Mouse (Mus musculus) natural killer cell, adult 2 months (primary cell): ENCODE measurements around the gene Fndc9.

Experiments
- DNase-seq, 2 experiments: peaks; one replicate each; pipeline ENCODE4 v3.0.0; 2022; ENCODE audit warnings: low spot score in 2 of 2

Fndc9 gene

DNA sequence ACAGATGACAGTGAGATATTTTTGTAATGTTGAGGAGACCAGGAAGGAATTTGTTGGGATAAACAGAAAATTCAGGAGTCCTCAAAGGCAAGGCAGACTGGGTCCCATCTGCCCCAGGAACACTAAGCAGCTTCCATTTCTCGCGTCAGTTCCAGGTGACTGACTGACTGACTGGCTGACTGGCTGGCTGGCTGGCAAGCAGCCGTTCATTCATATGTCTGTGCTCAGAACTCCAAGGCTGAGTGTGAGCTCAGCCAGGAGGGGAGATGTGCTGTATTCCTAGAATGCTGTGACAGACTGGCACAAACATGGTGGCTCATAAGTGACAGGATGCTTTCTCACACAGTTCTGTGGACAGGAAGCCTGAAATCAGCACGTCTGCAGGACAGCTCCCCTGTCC lies 1.4 kb upstream of the Fndc9 start:
- no peak for DNase-seq

DNA sequence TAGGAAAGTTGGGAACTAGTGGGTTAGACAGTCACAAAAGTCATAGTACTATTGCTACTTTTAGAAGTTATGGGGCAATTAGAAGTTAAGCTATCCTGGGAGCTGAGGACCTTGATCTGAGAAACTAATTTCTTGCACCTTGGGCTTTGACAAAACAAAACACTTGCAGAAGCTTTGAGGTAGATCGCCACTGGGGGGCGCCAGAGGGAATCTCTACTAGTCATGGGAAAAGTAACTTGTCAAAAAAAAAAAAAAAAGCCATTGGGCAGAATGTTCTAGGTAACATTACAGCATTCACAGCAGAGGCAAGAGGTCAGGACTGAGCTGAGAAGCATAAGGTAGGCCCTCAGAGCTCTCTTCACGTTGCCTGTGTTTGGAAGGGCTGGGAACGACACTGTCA lies 1.6 kb downstream of the Fndc9 start:
- peak; percentile 53 to 76 for DNase-seq

DNA sequence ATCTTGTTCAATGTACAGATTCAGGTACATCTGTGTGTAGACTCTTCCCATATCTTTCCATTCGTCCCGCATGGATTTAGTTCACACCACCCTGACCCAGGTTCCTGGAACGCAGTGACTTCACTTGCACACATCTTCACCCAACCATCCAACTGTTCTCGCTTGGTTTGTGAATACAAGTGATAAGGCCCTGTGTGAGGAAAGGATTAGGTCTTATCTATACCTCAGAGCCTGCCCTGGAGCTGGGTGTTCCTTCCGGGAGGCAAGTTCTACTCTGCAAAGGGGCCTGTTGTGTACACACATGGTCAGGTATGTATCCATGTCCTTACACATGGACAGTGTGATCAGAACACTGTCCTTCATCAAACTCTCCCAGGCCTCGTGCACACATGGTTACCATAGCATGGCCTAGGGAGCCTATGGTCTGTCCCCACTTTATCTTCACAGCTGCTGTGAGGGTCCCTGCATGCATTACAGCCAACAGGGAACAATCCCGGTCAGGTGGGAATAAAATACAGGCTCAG lies 5.9 kb downstream of the Fndc9 start:
- DNase-seq, result no peak

DNA sequence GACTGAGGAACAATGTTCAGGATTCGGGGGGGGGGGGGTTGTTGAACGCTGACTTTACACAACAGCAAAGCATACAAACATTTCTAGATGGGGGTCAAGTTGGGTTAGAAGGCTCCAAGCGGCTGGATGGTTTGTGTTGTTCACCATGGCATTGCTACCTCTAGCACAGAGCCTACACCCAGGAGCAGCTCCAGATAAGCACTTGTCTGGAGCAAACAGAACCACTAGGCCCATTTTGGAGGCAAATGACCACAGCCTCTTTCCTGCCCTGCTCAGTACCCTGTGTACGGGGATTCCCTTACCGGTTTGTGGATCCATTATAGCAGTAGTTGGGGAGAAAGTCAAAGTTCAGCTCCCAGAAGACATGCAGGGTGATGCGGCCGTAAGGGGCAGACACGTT lies 6.7 kb downstream of the Fndc9 start:
- no peak for DNase-seq

DNA sequence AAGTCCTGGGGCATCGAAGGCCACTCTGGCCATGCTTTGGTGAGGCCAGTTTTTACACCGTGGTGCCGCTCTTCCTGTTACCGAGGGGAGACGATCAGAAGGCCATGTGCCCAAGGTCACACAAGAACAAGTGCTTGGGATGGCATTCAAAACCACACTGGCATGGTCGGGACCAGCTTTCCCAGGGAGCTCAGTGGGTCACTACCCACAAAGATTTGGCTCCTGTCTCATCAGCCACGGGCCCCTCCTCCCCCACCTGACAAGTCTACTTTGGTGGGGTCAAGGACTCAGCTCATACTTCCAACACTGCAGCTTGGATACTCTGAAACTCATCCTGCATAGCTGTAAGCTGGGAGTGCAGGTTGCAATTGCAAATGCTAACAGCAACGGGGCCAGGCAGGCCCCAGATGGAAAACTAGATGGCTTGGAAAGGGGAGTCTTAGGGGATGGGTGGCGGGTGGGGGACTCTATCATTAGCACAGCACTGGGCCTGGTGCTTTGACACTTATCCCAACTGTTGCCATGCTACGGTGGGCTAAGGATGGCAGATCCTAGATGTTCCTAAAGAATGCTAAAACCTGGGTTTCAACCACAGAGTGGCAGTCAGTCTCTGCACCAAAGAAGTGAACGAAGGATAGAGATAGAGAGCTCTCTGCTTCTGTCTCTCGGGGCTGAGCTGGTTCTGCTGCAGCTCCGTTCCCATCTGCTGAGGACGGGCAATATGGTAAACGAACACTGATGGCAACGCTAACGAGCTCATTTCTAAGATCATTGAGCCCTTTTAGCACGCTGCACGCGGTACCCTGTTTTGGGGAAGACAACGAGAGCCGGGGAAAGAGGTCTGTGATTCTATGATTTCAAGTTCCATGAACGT lies 9.6 kb downstream of the Fndc9 start:
- DNase-seq, result no peak

DNA sequence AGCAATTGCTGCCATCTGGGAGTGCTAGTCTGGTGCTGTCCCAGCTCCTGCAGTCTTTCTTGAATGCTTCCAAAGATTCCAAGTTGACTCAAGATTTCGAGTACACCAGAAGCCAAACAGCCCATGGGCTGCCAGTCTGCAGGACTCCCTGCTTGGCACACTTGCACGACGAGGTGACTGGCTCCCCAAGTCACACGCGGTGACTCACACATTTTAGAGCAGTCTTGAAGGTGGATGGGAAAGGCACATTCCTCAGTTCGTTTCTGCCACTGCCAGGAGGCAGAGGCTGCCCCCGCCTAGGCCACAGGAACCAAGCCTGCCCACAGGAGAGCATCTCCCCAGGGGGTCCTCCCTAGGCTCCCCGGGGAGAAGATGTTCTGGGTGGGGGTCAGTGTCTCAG lies 10.6 kb downstream of the Fndc9 start:
- no peak for DNase-seq

DNA sequence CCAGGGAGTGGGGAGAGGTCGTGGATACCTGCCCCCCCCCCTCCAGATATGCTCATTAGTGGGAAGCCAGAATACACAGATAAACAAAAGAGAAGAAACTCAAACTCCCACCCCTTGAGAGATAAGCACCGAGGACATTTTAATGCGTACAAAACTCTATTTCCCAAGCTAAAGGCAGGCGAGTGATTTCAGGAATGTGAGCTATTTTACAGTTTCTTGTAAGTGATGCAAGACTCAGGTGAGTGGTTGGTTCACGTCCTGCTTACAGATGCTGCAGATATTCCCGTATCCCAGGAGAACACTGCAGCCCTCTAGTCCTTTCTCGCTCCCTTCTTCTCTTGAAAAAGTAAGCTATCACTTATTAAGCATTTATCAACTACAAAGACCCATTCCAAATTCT lies 11.1 kb downstream of the Fndc9 start:
- DNase-seq, result no peak

DNA sequence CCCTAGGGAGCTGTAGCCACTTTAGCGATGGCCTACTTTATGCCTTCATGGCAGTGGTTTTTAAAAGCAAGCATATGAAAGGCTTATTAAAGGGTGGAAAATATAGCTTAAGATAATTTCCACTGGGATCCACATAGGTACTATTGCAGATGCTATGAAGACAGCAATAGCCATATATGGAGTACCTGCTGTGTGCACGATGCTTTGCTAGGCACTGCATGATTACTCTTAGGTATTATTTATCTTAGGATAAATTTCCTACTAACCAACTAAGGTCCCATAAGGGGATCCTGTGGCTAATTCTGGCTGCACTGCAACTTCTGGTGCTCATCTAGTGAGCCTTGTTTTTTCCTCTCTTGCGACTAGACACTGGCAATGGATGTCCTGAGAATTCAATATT lies 13.0 kb downstream of the Fndc9 start:
- no peak for DNase-seq

DNA sequence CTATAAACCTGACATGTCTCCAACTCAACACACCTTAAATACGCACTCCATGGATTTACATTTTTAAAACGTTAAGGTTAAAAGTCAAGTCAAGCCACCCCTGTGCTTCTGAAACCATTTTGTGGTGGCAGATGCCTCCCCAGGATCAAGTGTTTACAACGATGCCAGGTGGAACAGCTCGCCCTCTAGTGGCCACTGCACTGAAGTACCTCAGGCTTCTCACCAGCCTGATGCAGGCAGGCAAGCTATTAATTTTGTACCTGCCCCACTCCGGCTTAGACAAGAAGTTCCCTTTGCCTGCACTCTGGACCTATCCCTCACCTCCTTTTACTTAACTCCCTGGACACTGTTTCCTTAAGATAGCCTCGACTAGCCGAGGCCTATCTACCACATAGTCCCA lies 16.7 kb downstream of the Fndc9 start:
- peak; percentile 49 to 67 for DNase-seq

DNA sequence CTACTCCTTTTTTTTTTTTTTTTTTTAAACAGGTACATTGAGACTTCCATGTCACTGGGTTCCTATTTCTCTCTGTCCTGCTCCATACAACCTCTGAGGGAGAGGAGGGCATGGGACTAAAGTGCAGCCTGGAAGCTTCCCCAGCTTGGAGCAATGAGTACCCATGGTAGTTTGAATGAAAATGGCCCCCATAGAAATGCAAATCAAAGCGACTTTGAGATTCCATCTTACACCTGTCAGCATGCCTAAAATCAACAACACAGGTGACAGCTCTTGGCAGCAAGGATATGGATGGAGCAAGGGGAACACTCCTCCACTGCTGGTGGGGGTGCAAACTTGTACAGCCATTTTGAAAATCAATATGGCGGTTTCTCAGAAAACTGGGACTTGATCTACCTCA lies 20.0 kb downstream of the Fndc9 start:
- no peak for DNase-seq

DNA sequence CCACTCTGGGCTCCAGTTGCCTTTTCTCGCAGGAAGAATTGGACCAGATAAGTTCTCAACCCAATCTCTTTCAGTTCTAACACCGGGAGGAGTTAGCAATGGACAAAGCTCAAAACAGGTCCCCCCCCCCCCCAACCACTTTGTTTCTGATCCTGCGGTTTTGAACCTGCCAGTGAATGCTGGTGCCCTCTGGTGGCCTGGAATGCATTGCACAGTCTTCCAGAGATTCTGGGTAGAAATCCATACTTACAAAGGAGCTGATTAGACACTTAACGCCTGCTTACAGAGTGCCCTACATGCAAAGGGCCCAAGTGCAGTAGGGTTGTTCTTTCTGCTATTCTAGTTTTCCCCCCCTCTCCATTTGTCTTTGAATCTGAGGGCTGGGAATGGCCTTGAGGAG lies 22.9 kb downstream of the Fndc9 start:
- DNase-seq, result no peak

DNA sequence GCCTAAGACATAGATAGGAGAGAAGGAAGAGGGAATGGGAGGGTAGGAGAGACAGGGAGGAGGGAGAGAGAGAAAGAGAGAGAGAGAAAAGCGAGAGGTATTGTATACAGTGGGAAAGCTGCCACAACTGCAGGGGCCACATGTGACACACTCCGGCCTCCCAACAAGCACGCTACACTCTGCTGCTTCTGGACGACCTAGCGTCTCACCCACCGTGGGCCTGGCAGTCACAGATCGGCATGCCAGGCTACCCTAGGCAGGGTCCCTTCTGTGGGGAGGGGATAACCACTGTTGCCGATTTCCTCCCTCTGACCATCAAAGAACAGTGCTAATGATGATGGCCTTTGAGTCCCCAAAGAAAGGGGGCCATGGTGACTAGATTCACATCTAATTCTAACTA lies 23.4 kb downstream of the Fndc9 start:
- no peak for DNase-seq

DNA sequence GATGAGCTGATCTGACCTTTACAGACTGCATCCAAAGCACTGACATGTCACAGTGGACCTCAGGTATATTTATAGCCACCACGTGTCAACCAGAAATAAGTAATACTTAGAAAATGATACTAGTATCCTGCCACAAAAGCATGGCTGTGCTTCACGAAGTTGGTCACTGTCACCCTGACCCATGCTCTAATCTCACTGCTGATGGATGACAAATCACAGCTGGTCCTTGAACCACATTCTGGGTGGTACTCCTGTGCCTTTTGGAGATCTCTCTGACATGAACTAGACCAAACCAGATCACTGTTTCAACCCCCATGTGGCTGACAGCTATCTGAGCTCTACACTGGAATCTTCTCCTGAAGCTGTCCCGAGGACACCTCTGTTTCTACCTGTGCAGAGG lies 27.5 kb downstream of the Fndc9 start:
- no peak for DNase-seq

DNA sequence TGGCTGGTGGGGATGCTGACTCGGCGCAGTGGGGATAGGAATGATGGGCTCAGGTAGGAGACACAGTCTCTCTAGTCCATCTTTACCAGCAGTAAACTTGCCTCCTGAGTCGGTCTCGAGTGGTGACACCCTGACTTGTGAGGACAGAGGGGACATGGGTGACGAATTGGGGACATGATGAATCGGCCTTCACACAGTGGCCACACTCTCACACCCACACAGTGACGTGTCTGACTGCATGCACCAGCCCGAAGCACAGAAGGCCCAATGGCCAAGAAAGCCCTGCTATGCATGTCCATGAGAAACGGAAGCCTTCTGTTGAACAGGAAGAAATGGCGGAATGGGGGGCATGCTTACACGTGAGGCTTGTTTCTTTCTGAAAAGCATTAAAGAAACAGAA lies 28.0 kb downstream of the Fndc9 start:
- DNase-seq, result peak in 1 of 2 experiments; percentile 50

DNA sequence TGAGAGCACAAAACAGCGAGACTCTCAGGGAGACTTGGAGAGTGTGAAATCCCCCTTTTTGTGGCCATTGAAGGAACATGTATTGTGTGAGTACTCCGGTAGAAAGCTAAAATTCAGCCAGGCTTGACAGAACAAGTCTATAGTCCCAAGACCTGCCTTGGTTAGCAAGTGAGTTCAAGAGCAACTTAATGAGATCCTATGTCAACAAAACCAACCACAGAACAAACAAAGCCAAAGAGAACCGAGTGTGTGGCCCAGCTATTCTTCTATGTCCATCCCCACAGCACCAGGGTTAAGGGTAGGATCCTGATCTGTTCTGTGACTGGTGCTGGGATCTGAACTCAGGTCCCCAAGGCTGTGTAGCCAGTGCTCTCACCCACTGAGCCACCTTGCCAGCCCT lies 29.3 kb downstream of the Fndc9 start:
- DNase-seq, result no peak

DNA sequence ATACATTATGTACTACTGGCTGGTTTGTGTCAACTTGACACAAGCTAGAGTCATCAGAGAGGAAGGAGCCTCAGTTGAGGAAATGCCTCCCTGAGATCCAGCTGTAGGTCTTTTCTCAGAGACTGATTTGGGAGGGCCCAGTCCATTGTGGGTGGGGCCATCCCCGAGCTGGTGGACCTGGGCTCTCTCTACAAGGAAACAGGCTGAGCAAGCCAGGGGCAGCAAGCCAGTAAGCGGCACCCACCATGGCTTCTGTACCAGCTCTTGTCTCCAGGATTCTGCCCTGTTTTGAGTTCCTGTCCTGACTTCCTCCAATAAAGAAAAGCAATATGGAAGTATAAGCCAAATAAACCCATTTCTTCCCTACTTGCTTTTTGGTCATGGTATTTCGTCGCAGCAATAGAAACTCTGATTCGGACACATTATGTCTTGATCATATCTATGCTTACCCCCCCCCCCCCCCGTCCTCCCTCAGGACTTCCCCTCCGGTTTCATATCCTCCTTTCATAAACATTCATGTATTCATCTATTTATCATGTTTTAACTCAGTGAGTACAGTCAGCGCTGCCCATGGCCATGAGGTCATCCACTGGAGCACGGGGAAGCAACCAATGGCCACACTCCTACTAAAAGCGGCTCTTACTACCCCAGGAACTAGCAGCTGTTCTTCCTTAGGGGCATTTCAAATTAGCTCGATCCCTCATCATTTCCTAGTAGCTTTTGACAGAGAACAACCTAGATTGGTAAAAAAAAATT lies 29.9 kb downstream of the Fndc9 start:
- peak in 1 of 2 experiments; percentile 49 for DNase-seq

DNA sequence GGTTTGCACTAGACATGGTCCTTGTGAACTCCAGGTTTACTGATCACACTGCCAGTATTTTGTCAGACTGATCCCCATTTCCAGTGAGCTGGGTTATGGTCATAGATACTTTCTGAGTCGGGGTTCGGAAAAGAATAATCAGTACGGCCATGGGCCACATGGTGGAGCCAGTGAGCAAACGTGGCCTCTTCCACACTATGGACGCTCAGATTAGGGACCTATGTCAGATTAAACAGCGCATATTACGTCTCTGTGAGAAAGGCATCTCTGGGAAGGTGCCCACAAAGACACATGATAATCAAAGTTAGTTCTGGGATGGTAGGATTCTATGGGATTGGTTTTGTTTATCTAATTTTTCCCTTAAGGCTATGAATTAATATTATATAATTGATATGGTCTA lies 33.7 kb downstream of the Fndc9 start:
- DNase-seq, result peak in 1 of 2 experiments; percentile 55

DNA sequence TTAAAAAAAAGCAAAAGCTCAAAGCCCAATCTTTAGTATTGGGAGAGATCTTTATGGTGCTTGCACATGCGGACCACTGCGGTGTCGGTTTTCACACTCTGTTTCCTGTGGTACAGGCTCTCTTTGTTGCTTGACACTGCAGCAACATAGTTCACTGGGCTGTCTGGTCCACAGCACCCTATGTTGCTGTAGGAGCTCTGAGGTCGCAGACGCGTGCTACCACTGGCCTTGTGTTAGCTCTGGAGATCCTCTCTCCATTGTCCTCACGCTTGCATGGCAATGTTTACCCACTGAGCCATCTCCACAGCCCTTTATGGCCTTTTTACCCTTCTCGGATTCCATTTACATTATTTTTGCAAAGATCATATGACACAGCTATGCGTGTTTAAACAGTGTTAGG lies 34.1 kb downstream of the Fndc9 start:
- DNase-seq, result peak in 1 of 2 experiments; percentile 32

DNA sequence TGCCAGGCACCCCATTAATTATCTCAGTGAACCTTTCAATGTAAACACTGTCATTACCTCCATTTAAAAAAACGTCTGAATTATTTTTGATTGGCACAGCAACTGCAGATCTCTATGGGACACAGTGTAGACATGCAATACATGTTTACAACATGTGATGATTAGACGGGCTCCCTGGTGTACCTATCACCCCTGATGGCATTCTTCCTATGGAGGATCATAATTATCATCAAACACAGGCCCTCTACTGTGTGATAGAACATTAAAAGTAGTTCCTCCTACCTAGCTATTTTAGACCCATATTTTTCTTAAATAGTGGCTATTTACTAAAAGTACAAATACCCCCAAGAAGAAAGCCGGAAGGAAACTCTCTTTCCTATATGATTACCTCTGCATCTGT lies 34.6 kb downstream of the Fndc9 start:
- DNase-seq, result no peak

DNA sequence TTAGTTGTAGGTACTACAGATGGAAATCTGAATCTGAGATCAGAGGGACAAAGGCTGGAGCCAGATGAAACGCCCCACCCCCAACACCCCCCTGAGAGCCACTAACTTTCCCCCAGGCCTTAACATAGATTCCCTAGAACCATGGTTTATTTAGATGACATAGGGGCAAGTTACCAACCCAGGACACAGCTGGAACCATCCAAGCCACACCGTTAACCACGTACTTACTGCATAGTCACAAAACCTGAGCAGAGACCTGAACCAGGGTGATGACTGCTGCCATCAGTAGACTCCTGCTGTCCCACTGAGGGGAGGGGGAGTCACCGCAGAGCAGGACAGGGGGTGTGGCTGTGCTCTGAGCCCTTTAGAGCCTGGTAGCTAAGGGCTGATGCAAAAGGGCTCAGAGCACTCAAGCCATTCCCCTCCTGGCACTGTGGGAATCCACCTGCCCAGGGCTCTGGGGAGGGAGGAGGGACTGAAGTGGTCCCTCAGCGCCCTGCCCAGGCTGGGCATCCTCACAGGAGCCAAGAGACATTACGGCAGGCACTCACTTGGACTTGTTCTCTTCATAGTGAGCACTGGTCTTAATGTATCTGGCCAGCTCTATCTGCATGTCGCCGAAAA lies 36.8 kb downstream of the Fndc9 start:
- no peak for DNase-seq

DNA sequence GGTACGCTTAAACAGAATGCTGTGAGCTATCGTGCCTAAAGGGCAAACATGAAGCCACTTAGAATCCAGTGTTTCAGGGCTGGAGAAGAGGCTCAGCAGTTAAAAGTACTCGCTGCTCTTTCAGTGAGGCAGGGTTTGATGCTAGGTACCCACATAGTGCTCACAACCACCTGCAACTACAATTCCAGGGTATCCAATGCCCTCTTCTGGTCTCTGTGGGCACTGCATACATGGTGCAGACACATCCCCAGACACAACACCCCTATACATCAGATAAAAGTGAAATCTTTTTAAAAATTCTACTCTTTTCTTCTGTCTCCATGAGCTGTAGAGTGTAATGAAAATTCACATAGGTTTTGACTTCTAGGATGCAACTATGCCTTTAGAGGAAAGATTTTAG lies 38.6 kb downstream of the Fndc9 start:
- DNase-seq, result no peak

DNA sequence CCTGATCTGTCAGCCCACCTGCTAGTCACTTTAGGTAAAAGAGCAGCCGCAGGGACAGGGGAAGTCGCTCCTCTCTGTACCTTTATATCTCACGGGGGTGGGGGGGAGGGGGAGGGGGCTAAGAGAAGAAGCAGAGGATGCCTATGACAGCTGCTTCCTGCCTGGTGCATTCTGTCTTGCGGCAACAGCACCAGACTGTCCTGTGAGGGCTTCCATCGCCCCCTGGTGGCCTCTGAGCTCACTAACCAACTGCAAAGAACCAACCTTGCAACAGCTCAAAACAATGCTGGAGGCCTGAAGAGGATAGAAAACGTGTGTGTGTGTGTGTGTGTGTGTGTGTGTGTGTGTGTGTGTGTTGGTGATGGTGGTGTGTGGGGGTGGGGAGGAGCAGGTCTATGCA lies 40.0 kb downstream of the Fndc9 start:
- peak; percentile 63 to 85 for DNase-seq

DNA sequence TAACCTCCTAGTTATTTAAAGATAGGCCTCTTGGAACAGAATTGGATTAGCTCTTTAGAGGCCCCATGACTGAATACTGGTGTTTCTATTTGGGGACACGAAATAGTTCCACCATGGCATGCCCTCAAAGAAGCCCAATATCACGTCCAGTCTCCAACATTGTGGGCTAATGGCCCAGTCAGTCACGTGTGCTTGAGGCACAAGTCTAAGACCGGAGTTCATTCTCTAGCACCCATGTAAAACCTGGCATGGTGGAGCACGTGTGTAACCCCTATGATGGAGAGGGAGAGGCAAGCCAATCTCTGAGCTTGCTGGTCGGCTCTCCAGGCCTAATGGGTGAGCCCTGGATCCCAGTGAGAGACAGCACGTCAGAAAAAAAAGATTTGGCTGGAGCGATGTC lies 40.8 kb downstream of the Fndc9 start:
- DNase-seq, result no peak
